ENCODE assay signal across 23 mouse cellular contexts in the genomic region with DNA sequence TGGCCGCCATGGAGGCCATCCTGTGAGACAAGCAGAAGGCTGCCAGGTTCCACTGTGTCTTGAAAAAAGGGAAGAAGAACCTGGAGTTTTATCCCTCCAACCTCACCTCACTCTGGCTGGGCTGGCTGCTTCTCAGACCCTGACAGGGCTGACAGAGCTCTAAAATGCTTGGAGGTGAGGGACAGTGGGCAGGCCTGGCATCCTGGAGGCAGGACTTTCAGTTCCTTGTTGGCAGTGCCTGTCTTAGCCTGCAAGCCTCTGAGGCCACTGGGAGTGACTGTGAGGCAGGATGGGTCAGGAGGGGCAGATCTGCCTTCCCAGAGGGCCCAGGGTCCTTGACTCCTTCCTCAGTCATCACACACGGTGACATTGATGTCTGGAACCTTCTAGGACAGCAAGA.
DNase-seq lines count a peak whose midpoint lies in the region; ATAC-seq and TF ChIP-seq lines count a peak whose summit lies in the region.
"Had no signal": no experiment of that assay in that cellular context is flagged by ENCODE, and none has a peak within 500 bp of the region (broad histone marks: within the 10 kb centered on the region; RNA-seq: fewer than 3 reads in every experiment).

No protein-coding gene starts in this region.

- peaks cover 5% of the 10 kb centered on the region for H3K9me3 ChIP-seq in CH12.LX (replicated peaks; ENCODE audit: low read length)
- no peaks in the 10 kb centered on the region; the same call in 1 of the 2 replicates for H3K9me3 ChIP-seq in forebrain, embryonic 14.5 days (replicated peaks; ENCODE audit: control insufficient read depth, low read length)
- H3K9me3 ChIP-seq: forebrain, embryonic 15.5 days; hindbrain, embryonic 13.5 days; intestine, embryonic 15.5 days had no signal

- intact Hi-C loops in heart, postnatal 36 days (cut with DNase I): no loop called here

- TF ChIP-seq CTCF in CH12.LX (conservative IDR thresholded peaks at IDR 0.05 in 1 of 2, IDR thresholded peaks at IDR 0.05 in 1 of 2; ENCODE audit: low read depth in 2 of 2, low read length in 2 of 2): no peak
- no peak for TF ChIP-seq CTCF in thymus, adult 2 months (IDR thresholded peaks at IDR 0.05; ENCODE audit: borderline replicate concordance, control insufficient read depth, extremely low read depth, insufficient read depth, low read length, poor library complexity)

- no peak overlapping the region for H3K4me3 ChIP-seq in CH12.LX (replicated peaks in 1 of 3; ENCODE audit: low read depth in 2 of 3, low read length in 2 of 3, poor library complexity in 1 of 3)
- no peak overlapping the region for H3K4me3 ChIP-seq in thymus, adult 2 months (ENCODE audit: control insufficient read depth, insufficient read depth, low read length)
- H3K4me3 ChIP-seq in forebrain, embryonic 14.5 days (ENCODE audit: low read depth, low read length): no peak overlapping the region
- H3K4me3 ChIP-seq: forebrain, embryonic 15.5 days; hindbrain, embryonic 10.5 days; hindbrain, embryonic 13.5 days; intestine, embryonic 15.5 days had no signal

- no peak; the same call in 1 of the 2 replicates for TF ChIP-seq EP300 in CH12.LX (IDR thresholded peaks at IDR 0.05; ENCODE audit: low read length)

- no peak overlapping the region for H3K27ac ChIP-seq in CH12.LX (ENCODE audit: insufficient read depth, low read depth)
- no peak overlapping the region for H3K27ac ChIP-seq in thymus, adult 2 months (ENCODE audit: control insufficient read depth, insufficient read depth, low read length)
- no peak overlapping the region for H3K27ac ChIP-seq in forebrain, embryonic 14.5 days (ENCODE audit: low read depth, low read length)
- H3K27ac ChIP-seq: forebrain, embryonic 15.5 days; hindbrain, embryonic 10.5 days; hindbrain, embryonic 13.5 days; intestine, embryonic 15.5 days had no signal

- ATAC-seq in granulocyte monocyte progenitor cell, adult 5-6 weeks (replicated peaks; ENCODE audit: poor library complexity, severe bottlenecking): peak; percentile 50; the same call in 1 of the 2 replicates
- ATAC-seq in forebrain, embryonic 14.5 days: no peak
- ATAC-seq: activated CD4-positive, CD25-positive, alpha-beta regulatory T cell, adult 4 months; CD4-positive, CD25-positive, alpha-beta regulatory T cell, adult 4 months; forebrain, embryonic 15.5 days; hindbrain, embryonic 16.5 days; intestine, embryonic 15.5 days had no signal

- no peak overlapping the region for H3K9ac ChIP-seq in CH12.LX (ENCODE audit: insufficient read depth, low read depth)
- no peak overlapping the region for H3K9ac ChIP-seq in forebrain, embryonic 14.5 days (ENCODE audit: low read length)
- H3K9ac ChIP-seq: forebrain, embryonic 15.5 days; hindbrain, embryonic 13.5 days; intestine, embryonic 15.5 days had no signal

- H3K36me3 ChIP-seq in CH12.LX (replicated peaks in 1 of 2; ENCODE audit: control insufficient read depth in 1 of 2, insufficient read depth in 1 of 2, low read length in 1 of 2): no peaks in the 10 kb centered on the region
- H3K36me3 ChIP-seq in thymus, adult 2 months (ENCODE audit: control insufficient read depth, insufficient read depth, low read length): no peaks in the 10 kb centered on the region
- H3K36me3 ChIP-seq in forebrain, embryonic 14.5 days (ENCODE audit: control insufficient read depth, insufficient read depth, low read length): no peaks in the 10 kb centered on the region
- H3K36me3 ChIP-seq: forebrain, embryonic 15.5 days; hindbrain, embryonic 10.5 days; hindbrain, embryonic 13.5 days; intestine, embryonic 15.5 days had no signal

- in situ Hi-C loops in CH12.LX (cut with MboI; ENCODE audit: low pct_ligation_motif_present, low pct_unique_long_range_greater_than_20kb, low sequenced_read_pairs): no loop called here

- WGBS in thymus, adult 2 months: 98% methylated on average over 2 of the region's 2 CpGs
- WGBS in forebrain, embryonic 14.5 days: 96% methylated on average over 2 of the region's 2 CpGs

- TF ChIP-seq RAD21 in CH12.LX (IDR thresholded peaks at IDR 0.05; ENCODE audit: low read depth, low read length): no peak

- no peaks in the 10 kb centered on the region for H3K27me3 ChIP-seq in CH12.LX (replicated peaks)
- no peaks in the 10 kb centered on the region for H3K27me3 ChIP-seq in thymus, adult 2 months (ENCODE audit: control insufficient read depth, insufficient read depth, low read length)
- no peaks in the 10 kb centered on the region for H3K27me3 ChIP-seq in forebrain, embryonic 14.5 days (replicated peaks; ENCODE audit: control insufficient read depth, insufficient read depth, low read length)
- H3K27me3 ChIP-seq: forebrain, embryonic 15.5 days; hindbrain, embryonic 13.5 days; intestine, embryonic 15.5 days had no signal

- dilution Hi-C loops in CH12.LX (cut with MboI; ENCODE audit: extremely low pct_ligation_motif_present, extremely low pct_unique_long_range_greater_than_20kb, low sequenced_read_pairs): no loop called here

- H3K79me2 ChIP-seq in CH12.LX (replicated peaks; ENCODE audit: control insufficient read depth, extremely low read depth, insufficient read depth, poor library complexity, severe bottlenecking): no peaks in the 10 kb centered on the region

- DNase-seq in heart, adult 11 months: peak; percentile 78
- no peak for DNase-seq in heart, postnatal 36 days
- DNase-seq in CH12.LX (ENCODE audit: extremely low read depth): no peak
- DNase-seq in urinary bladder, postnatal 25 days (ENCODE audit: low spot score): no peak
- no peak for DNase-seq in thymus, adult 2 months
- no peak for DNase-seq in forebrain, embryonic 14.5 days (ENCODE audit: low spot score)
- DNase-seq: adrenal gland, postnatal 14 days; cerebellum, adult 11 months; cerebellum, adult 2 months; cerebellum, adult 9-11 months; cerebellum, postnatal 25 days; embryo, embryonic 11 days; gastrocnemius, postnatal 25 days; kidney, adult 11 months had no signal

- no peak for TF ChIP-seq POLR2A in CH12.LX (IDR thresholded peaks at IDR 0.05; ENCODE audit: low read depth, low read length)
- no peak for TF ChIP-seq POLR2A in thymus, adult 2 months (IDR thresholded peaks at IDR 0.05; ENCODE audit: control insufficient read depth, extremely low read depth, insufficient read depth, low read length, poor library complexity)

- peaks cover 4 to 11% of the 10 kb centered on the region in 2 experiments; a peak in 3 of 4 replicates for H3K4me1 ChIP-seq in CH12.LX (ENCODE audit: control insufficient read depth in 1 of 2, insufficient read depth in 2 of 2)
- H3K4me1 ChIP-seq in thymus, adult 2 months (replicated peaks; ENCODE audit: control insufficient read depth, insufficient read depth, low read length): no peaks in the 10 kb centered on the region
- no peaks in the 10 kb centered on the region for H3K4me1 ChIP-seq in forebrain, embryonic 14.5 days (ENCODE audit: control insufficient read depth, insufficient read depth, low read length)
- H3K4me1 ChIP-seq: forebrain, embryonic 15.5 days; hindbrain, embryonic 10.5 days; hindbrain, embryonic 13.5 days; intestine, embryonic 15.5 days had no signal

- no peak overlapping the region for H3K4me2 ChIP-seq in CH12.LX (ENCODE audit: insufficient read depth, low read depth, poor library complexity, severe bottlenecking)
- no peak overlapping the region for H3K4me2 ChIP-seq in forebrain, embryonic 14.5 days (ENCODE audit: low read length)
- H3K4me2 ChIP-seq: forebrain, embryonic 15.5 days; heart, embryonic 11.5 days; hindbrain, embryonic 13.5 days; intestine, embryonic 15.5 days had no signal

TF ChIP-seq in CH12.LX, 34 proteins besides CTCF, POLR2A, EP300 and RAD21:
- TF ChIP-seq IRF4 (IDR thresholded peaks at IDR 0.05; ENCODE audit: low read depth, low read length) (0 out of 2 replicates have a peak, but pooled peaks have one; percentile 27), E2F4 (IDR thresholded peaks at IDR 0.05; ENCODE audit: insufficient replicate concordance, low read depth, low read length) (no peak)
